Mouse (Mus musculus): ENCODE measurements around the gene Erlin1. TPM values are rescaled to one million over a fixed set of nuclear protein-coding genes. Genes with fewer than 3 reads are reported as not detected.

The Erlin1 gene
- total and polyA plus RNA-seq, 2 experiments from 2014 or later = 6.4 to 13.8 TPM

DNA sequence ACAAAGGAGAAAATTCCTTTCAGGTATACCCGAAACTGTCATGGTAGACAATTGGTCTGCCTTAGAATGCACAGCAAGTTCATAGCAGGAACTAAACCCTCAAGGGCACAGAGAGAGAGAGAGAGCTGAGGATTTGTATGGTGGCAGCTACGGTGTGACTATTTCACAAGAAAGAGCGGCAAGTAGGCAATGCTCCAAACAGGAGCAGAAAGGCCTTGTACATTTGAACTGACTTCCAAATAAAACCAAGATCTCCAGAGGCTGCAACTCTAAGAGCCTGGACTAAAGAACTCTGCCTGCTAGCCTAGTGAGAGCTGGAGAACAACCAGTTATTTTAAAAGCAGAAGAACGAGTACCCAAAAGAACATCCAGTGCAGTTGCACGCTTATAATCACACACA, 27.5 kb downstream of the Erlin1 start:
- Histone ChIP-seq H3K9ac (replicated peaks; ENCODE audit: low read length) (no peak overlapping the region), H3K4me2 (ENCODE audit: low read depth, low read length) (no peak overlapping the region), H3K4me1 (ENCODE audit: insufficient read depth, low read length) (no peaks in the 10 kb centered on the region), H3K9me3 (ENCODE audit: low read length) (no peaks in the 10 kb centered on the region), H3K27ac (no peak overlapping the region), H3K36me3 (ENCODE audit: insufficient read depth, low read length) (peaks cover 28% of the 10 kb centered on the region; the same call in 1 of the 2 replicates), H3K27me3 (ENCODE audit: insufficient read depth, low read length) (no peaks in the 10 kb centered on the region), H3K4me3 (ENCODE audit: low read length) (no peak overlapping the region)
- no peak for ATAC-seq
- no peak for DNase-seq (ENCODE audit: low spot score)
- no peak for TF ChIP-seq CTCF (IDR thresholded peaks at IDR 0.05; ENCODE audit: low read depth)
- 61% methylated on average over 5 of the region's 5 CpGs for WGBS

DNA sequence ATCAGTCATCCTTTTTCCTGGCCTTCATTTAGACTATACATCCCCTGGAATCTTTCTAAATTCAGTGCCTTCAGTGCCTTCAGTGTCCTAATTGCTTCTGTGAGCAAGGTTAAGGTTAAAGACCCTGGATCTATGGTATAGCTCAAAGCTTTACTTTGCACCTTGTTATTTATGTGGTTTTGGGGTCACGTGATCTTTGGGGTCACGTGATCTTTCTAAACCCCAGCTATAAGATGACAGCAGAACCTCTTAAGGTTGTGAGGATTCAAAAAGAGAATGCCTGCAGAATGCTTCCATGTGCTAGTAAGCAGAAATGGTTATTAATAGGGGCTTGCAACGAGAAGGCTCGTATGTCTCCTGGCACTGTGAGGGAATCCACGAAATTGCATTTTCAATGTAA, 36.2 kb downstream of the Erlin1 start:
- no peak overlapping the region for H3K4me2 ChIP-seq (ENCODE audit: low read depth, low read length)
- H3K27ac ChIP-seq = no peak overlapping the region
- ATAC-seq = no peak
- no peaks in the 10 kb centered on the region for H3K27me3 ChIP-seq (ENCODE audit: insufficient read depth, low read length)
- 85% methylated on average over 5 of the region's 5 CpGs for WGBS
- no peak for DNase-seq (ENCODE audit: low spot score)
- TF ChIP-seq CTCF (IDR thresholded peaks at IDR 0.05; ENCODE audit: low read depth) = no peak
- no peaks in the 10 kb centered on the region for H3K9me3 ChIP-seq (ENCODE audit: low read length)
- no peak overlapping the region for H3K4me3 ChIP-seq (ENCODE audit: low read length)
- H3K36me3 ChIP-seq (ENCODE audit: insufficient read depth, low read length) = peaks cover 19% of the 10 kb centered on the region
- H3K4me1 ChIP-seq (ENCODE audit: insufficient read depth, low read length) = no peaks in the 10 kb centered on the region
- H3K9ac ChIP-seq (replicated peaks; ENCODE audit: low read length) = no peak overlapping the region

DNA sequence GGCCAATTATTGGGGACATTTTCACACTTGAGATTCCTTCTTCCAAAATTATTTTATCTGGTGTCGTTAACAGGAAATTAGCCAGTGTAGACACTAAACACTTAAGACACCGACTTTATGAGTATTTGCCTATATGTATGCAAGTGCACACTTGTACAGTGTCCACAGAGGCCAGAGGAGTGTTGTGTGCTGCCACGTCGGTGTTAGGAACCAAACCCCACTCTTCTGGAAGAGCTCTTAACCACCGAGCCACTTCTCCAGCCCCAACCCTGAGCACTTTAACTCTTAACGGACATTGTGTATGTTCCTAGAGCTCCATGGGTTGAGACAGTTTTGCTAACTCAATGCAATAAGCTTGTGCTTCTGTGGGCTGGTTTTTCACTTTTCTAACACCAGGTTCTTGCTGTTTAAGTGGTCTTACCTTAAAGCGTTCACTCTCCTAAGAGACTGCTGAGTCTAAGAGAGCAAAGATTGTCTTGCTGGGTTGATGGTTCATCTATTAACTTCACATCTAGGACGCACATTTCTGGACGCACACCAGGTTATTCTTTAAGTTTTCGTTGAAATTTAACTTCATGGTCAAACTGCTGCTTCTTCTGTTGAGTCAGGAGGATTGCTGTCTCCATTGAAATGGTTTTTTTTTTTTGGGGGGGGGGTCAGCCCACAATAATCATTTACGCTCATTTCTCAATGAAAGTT, 37.4 kb downstream of the Erlin1 start:
- peaks cover 17% of the 10 kb centered on the region for H3K36me3 ChIP-seq (ENCODE audit: insufficient read depth, low read length)
- whole genome bisulfite sequencing = 90% methylated on average over 11 of the region's 11 CpGs
- no peak overlapping the region for H3K27ac ChIP-seq
- H3K9ac ChIP-seq (replicated peaks; ENCODE audit: low read length) = no peak overlapping the region
- no peaks in the 10 kb centered on the region for H3K27me3 ChIP-seq (ENCODE audit: insufficient read depth, low read length)
- no peak for ATAC-seq
- H3K9me3 ChIP-seq (ENCODE audit: low read length) = no peaks in the 10 kb centered on the region
- no peak overlapping the region for H3K4me2 ChIP-seq (ENCODE audit: low read depth, low read length)
- H3K4me1 ChIP-seq (ENCODE audit: insufficient read depth, low read length) = no peaks in the 10 kb centered on the region
- DNase-seq (ENCODE audit: low spot score) = no peak
- no peak overlapping the region for H3K4me3 ChIP-seq (ENCODE audit: low read length)
- TF ChIP-seq CTCF (IDR thresholded peaks at IDR 0.05; ENCODE audit: low read depth) = no peak

DNA sequence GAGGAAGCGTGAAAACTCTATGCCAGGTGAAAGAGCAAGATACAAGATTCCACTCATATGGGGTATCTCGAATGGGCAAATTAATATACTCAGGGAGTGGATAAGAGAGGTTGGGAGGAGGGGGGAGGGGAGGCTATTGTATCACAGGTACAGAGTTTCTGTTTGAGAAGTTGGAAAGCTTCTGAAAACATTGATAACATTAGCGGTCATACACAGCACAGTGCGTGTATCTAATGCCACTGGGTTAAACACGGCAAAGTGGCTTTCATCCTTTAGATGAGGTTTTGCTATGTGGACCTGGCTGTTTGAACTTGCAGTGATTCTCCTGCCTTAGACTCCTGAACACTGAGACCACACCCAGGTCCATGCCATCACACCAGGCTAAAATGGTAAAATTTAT, 39.6 kb downstream of the Erlin1 start:
- H3K9me3 ChIP-seq (ENCODE audit: low read length) = no peaks in the 10 kb centered on the region
- H3K36me3 ChIP-seq (ENCODE audit: insufficient read depth, low read length) = no peaks in the 10 kb centered on the region; the same call in 1 of the 2 replicates
- WGBS = 91% methylated on average over 5 of the region's 5 CpGs
- no peak overlapping the region for H3K9ac ChIP-seq (replicated peaks; ENCODE audit: low read length)
- H3K27ac ChIP-seq = no peak overlapping the region
- H3K4me3 ChIP-seq (ENCODE audit: low read length) = no peak overlapping the region
- no peak overlapping the region for H3K4me2 ChIP-seq (ENCODE audit: low read depth, low read length)
- H3K4me1 ChIP-seq (ENCODE audit: insufficient read depth, low read length) = no peaks in the 10 kb centered on the region
- H3K27me3 ChIP-seq (ENCODE audit: insufficient read depth, low read length) = no peaks in the 10 kb centered on the region
- ATAC-seq (no peak), DNase-seq (ENCODE audit: low spot score) (no peak)
- no peak for TF ChIP-seq CTCF (IDR thresholded peaks at IDR 0.05; ENCODE audit: low read depth)

DNA sequence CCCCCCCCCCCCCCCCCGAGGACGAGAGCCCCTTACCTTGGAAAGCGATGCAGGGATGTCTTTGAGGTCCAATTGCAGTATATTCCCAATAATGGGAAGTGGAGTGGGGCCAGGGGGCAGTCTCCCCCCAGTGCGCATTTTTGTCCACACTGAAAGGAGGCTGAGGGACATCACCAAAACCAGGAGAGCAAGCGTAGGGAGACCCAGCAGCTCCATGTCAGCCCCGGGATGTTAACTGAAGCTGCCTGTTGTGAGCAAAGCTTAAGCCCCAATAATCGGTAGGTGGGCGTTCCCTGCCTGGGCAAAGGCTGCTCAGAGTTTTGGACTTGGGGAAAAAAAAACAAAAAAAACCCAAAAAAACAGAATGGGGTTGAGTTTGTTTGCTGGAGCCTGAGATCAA, 40.6 kb downstream of the Erlin1 start, which contains the start of gene Cyp2c23:
Gene Cyp2c23, minus strand, starts transcription at position 237 of the 400 bp plus-strand sequence.
- Histone ChIP-seq H3K27ac (no peak within 1 kb of the TSS), H3K9ac (replicated peaks; ENCODE audit: low read length) (no peak within 1 kb of the TSS), H3K4me1 (ENCODE audit: insufficient read depth, low read length) (no peaks in the 10 kb centered on the region), H3K9me3 (ENCODE audit: low read length) (no peaks in the 10 kb centered on the region), H3K4me3 (ENCODE audit: low read length) (no peak within 1 kb of the TSS), H3K36me3 (ENCODE audit: insufficient read depth, low read length) (no peaks in the 10 kb centered on the region; the same call in 1 of the 2 replicates), H3K27me3 (ENCODE audit: insufficient read depth, low read length) (no peaks in the 10 kb centered on the region), H3K4me2 (ENCODE audit: low read depth, low read length) (no peak within 1 kb of the TSS)
- ATAC-seq = no peak
- 73% methylated on average over 7 of the region's 8 CpGs for WGBS
- DNase-seq (ENCODE audit: low spot score) = no peak
- no peak for TF ChIP-seq CTCF (IDR thresholded peaks at IDR 0.05; ENCODE audit: low read depth)

DNA sequence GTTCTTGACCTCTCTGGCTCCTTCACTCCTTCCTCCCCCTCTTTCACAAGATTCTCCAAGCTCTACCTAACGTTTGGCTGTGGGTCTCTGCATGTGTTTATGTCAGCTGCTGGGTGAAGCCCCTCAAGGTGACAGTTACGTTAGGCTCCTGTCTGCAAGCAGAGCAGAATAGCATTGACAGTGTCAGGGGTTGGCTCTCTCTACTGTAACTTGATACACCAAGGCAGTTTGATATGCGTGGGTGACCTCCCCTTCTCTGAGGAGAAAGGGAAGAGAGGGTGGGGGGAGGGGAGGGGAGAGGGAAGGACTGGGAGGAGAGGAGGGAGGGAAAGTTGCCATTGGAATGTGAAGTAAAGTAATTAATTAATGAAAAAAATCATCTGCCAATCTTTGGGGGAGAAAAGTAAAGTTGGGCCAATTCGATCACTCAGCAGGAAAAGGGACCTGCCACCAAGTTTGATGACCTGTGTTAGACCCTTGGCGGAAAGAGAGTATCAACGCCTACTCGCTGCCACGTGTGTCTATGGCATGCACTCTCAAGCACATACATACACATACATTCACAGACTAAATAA, 42.5 kb downstream of the Erlin1 start:
- H3K27me3 ChIP-seq (ENCODE audit: insufficient read depth, low read length) = no peaks in the 10 kb centered on the region

More for the DNA sequence above, 42.5 kb downstream of the Erlin1 start:
- Histone ChIP-seq H3K4me1 (ENCODE audit: insufficient read depth, low read length) (no peaks in the 10 kb centered on the region), H3K9ac (replicated peaks; ENCODE audit: low read length) (no peak overlapping the region), H3K4me2 (ENCODE audit: low read depth, low read length) (no peak overlapping the region), H3K27ac (no peak overlapping the region), H3K36me3 (ENCODE audit: insufficient read depth, low read length) (no peaks in the 10 kb centered on the region), H3K4me3 (ENCODE audit: low read length) (no peak overlapping the region), H3K9me3 (ENCODE audit: low read length) (no peaks in the 10 kb centered on the region)
- no peak for TF ChIP-seq CTCF (IDR thresholded peaks at IDR 0.05; ENCODE audit: low read depth)
- ATAC-seq = no peak
- no peak for DNase-seq (ENCODE audit: low spot score)
- 63% methylated on average over 8 of the region's 8 CpGs for WGBS
